Mouse (Mus musculus) fat pad, adult 2 months (tissue): ENCODE measurements around the gene Plcl2.
"Not testable (repeated sequence)": the region's sequence is repeated elsewhere in the genome, so short reads cannot be mapped to it uniquely, and the experiment has no call there.

Source experiments
- DNase-seq: peaks from one replicate; pipeline ENCODE4 v3.0.0-alpha.2; 2011; ENCODE audit warnings: low read depth, low spot score; ENCODE audit errors: extremely low read depth

The Plcl2 gene

GRCm38 (mm10) chr17:50667596-50667995 lies 158.4 kb downstream of the Plcl2 start:
- DNase-seq: no peak

- no peak for DNase-seq
These were observed 159.5 kb downstream of the Plcl2 start for GRCm38 (mm10) chr17:50668681-50669208.

GRCm38 (mm10) chr17:50671416-50671815 lies 162.2 kb downstream of the Plcl2 start:
- no peak for DNase-seq

GRCm38 (mm10) chr17:50674580-50674979 lies 165.4 kb downstream of the Plcl2 start:
- DNase-seq: no peak

GRCm38 (mm10) chr17:50675231-50675630 lies 166.0 kb downstream of the Plcl2 start:
- no peak for DNase-seq

GRCm38 (mm10) chr17:50677334-50677733 lies 168.1 kb downstream of the Plcl2 start:
- no peak for DNase-seq

GRCm38 (mm10) chr17:50677978-50678712 lies 168.9 kb downstream of the Plcl2 start:
- DNase-seq: no peak

GRCm38 (mm10) chr17:50678748-50679147 lies 169.5 kb downstream of the Plcl2 start:
- no peak for DNase-seq

GRCm38 (mm10) chr17:50679613-50680534 lies 170.7 kb downstream of the Plcl2 start:
- DNase-seq: no peak

GRCm38 (mm10) chr17:50682696-50683095 lies 173.5 kb downstream of the Plcl2 start:
- no peak for DNase-seq

GRCm38 (mm10) chr17:50684960-50685645 lies 175.9 kb downstream of the Plcl2 start:
- DNase-seq: no peak

- no peak for DNase-seq
These were observed 178.5 kb downstream of the Plcl2 start for GRCm38 (mm10) chr17:50687670-50688069.

GRCm38 (mm10) chr17:50688135-50688534 lies 178.9 kb downstream of the Plcl2 start:
- no peak for DNase-seq

GRCm38 (mm10) chr17:50698410-50698809 lies 189.2 kb downstream of the Plcl2 start:
- DNase-seq: not testable (repeated sequence)

- DNase-seq: no peak
These were observed 201.5 kb downstream of the Plcl2 start for GRCm38 (mm10) chr17:50710497-50711222.

GRCm38 (mm10) chr17:50717586-50717985 lies 208.4 kb downstream of the Plcl2 start:
- DNase-seq: no peak

- no peak for DNase-seq
These were observed 215.2 kb downstream of the Plcl2 start for GRCm38 (mm10) chr17:50724376-50724775.

GRCm38 (mm10) chr17:50726265-50726664 lies 217.1 kb downstream of the Plcl2 start:
- DNase-seq: no peak

- no peak for DNase-seq
These were observed 219.8 kb downstream of the Plcl2 start for GRCm38 (mm10) chr17:50729031-50729430.

GRCm38 (mm10) chr17:50729577-50729976 lies 220.4 kb downstream of the Plcl2 start:
- no peak for DNase-seq
